Mouse (Mus musculus) cortical plate, adult 2 months (tissue): ENCODE measurements around the gene Rcc1.

ENCODE experiments used
- CTCF ChIP-seq: fragments of 200-500 bp; IDR thresholded peaks from 2 replicates; pipeline ENCODE4 v1.5.1; 2011; ENCODE audit warnings: mild to moderate bottlenecking, control low read depth, low read length; ENCODE audit not compliant: insufficient read depth; ENCODE audit errors: extremely low read depth
- POLR2A ChIP-seq: fragments of 200-500 bp; IDR thresholded peaks from 2 replicates; pipeline ENCODE4 v1.6.1; 2011; ENCODE audit warnings: mild to moderate bottlenecking, low read length, control low read depth; ENCODE audit not compliant: insufficient read depth; ENCODE audit errors: extremely low read depth

GRCm38 (mm10) chr4:132385771-132386410, 32.5 kb upstream of the Rcc1 start:
- TF ChIP-seq POLR2A (no peak), CTCF (no peak)
